Mouse (Mus musculus): ENCODE measurements at regions not wholly inside any gene's neighbourhood (a gene's known extent, or its start where the extent isn't known, plus 50 kb on each side); places are given as distances from the start of the nearest gene placed in this dataset.
"Not testable (repeated sequence)": the region's sequence is repeated elsewhere in the genome, so short reads cannot be mapped to it uniquely, and the experiment has no call there.

DNA sequence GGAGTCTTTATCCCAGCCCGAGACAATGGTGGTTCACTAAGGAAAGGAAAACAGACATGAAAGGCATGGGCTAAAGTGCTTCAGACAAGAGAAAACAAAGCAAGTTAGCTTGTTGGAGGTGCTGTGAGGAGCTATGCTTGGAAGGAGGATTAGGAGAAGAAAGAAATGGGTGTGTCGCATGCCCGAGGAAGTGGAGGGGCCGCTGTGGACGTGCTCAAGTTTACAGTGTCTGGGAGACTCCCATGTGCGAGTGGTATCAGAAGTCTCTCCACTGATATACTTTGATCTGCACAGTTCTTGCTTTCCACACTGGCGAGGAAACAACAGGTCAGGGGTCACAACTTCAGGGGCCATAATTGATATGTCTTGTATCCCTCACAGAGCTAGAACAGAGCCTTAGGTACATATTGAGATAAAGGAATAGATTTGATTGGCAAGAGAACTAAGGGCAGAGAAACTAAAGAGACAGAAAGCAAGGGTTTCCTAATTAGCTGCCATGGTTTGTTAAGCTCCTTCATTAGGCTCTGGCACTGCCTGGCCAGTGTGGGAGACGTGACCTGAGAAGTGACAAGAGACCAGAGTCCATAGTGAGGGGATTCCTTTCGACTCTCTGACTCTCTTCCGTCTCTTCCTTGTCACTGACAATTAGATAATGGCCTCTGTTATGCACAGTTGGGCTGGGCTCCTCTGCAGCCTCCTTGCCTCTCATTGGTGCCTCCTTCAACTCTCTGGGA is 93.1 kb downstream of the Enc1 start:
- no peak for DNase-seq

DNA sequence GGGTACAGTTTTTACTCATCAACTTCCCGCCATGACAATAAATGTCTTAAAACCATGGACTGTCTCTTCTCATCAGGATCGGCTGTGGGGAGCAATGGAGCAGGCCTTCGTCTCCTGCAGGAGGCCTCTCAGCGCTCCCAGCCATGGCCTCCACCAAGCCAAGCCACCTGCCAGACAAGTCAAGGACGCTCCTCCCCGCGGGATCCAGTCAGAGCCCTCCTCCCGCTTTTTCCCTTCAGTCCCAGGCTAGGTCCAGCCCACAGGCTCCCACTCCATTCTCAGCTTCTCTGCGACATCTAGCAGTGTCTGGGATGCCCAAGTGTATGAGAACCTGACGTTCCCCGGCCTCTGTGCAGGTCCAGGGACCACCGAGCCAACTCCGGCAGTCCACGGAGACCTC is 90.2 kb downstream of the Enc1 start:
- DNase-seq, result no peak

DNA sequence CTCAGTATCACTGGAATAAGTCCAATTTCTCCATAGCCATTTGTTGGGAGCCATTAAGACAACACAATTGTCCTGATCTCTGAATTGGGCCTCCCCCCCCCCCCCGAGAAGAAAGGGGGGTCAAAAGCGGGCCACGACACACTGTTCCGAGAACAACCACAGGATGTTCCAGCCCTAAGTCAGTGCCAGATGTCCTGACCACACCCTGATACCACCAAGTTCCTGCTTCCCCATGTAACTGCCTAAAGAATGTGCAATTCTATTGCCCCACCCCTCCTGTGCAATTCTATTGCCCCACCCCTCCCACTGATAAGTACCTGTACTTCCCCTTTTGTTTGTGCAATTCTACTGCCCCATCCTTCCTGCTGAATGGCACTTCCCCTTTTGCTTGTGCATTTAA is 80.4 kb downstream of the Enc1 start:
- not testable (repeated sequence) for DNase-seq

DNA sequence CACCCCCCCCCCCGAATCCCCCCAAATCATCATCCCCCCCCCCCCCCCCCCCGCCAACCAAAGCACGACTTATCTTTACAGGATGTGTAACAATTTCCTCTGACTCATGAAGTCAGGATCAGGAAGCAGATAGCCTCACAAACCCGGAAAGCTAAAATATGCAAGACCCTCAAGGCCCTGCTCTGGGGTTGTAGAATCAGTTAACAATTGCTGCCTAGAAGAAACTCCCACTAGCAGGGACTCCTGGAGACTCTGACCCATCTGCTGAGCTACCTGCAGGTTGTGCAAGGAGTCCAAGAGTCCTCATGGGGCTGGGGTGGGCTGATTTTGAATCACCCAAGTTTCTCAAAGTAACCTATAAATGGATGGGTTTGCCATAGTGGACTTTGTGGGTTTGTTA is 79.9 kb downstream of the Enc1 start:
- DNase-seq, result no peak

DNA sequence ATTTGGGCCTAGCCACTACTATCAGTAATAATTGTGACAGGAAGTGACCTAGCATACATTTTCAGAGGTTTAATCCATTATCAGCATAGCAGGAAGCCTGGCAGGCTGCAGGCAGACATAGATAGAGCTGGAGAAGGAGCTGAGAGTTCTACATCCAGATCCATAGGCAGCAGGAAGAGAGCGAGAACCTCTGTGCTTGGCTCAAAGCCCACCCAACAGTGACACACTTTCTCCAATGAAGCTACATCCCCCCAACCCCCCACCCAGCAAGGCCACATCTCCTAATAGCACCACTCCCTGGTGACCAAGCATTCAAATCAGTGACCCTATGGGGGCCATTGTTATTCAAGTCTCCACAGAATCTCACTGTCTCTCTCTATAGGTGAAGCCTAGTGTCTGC is 79.4 kb downstream of the Enc1 start:
- no peak for DNase-seq

DNA sequence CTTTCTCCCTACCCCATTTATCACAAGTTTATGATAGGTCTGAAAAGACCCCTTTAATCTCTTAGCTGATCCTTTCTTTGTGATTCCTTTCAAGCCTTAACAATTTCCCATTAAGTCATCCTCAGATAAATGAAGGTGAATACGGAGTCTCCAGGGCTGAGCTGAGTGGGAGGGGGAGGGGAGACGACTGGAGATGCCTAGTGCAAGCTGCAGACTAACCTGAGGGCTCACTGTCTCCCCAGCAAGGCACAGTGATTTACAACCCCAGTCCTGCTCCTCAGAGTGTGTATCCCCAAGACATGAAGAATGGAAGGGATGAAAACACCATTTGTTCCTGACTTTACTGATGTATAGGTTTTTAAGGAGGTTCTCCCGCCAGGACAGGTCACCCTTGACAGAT is 76.7 kb downstream of the Enc1 start:
- DNase-seq, result no peak

DNA sequence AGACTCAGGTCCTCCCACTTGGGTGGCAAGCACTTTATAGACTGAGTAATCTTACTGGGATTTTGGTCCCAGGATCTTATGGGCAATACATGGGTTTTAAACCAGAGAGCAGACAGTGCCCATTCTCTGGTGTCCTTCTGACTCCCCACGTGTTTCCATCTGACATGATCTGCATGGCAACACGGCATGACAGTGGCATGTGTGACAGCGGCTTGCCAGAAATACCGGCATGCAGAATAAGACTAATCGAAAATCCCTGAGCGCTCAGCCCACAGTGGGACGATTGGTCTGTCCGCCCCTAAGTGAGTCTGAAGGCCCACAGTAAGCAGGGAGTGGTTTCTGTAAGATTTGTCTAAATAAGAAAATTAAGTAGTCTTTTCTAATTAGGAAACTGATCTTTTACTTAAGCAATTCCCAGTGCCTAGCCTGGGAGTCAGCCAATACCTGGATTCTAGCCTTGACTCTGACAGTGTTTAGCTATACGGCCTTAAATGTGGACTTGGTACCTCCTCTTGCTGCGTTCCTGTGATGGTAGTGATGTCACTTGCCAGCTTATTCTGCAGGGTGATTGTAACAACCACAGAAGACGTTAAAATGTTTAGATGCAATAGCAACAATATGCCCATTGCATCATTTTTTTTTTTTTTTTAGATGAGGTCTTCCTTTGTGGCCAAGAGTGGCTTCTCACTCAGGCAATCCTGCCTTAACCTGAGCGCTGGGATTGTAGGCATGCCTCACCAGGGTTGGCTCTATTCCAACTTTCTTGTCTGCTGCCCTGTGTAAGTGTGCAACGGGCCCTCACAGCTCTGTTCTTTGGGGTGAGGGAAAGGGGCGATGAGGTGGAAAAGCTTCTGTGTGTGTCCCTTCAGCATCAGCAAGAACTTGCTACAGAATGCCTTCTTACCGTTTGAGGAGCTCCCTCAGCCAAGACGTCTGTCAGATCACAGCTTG is 71.8 kb downstream of the Enc1 start:
- DNase-seq, result peak; percentile 34

DNA sequence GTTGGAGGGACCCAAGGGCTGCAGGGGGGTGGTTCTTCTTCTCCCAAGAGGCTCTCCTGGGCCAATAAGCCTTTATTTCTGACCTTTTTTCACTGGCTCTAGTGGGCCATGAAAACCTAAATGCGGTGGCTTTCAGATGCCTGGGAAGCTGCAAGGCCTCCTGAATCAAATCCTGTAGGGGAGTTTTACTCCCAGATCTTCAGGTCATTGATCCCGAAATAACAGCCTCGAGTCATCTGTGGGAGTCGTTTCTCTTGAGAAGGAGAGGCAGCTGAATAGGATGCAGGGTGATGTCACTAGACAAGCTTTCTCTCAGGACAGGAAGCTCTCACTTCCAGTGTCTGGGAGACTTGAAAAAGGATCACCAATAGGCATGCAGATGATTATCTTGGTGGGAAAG is 70.4 kb downstream of the Enc1 start:
- DNase-seq, result no peak

DNA sequence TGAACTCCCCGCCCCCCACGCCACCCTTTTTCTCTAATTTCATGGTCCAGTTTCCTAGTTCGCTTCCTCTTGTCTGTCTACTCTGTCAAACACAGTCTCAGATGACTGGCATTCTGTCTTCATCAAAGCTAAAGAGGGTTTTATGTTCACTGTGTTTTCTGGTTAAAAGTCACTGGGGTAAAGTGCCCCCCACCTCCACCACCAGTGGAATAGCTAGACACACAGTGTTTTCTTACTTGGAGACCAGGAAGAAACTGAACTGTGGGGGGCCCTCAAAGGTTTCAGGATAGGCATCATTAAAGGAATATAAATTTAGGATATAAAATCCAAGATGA is 69.9 kb downstream of the Enc1 start:
- no peak for DNase-seq

DNA sequence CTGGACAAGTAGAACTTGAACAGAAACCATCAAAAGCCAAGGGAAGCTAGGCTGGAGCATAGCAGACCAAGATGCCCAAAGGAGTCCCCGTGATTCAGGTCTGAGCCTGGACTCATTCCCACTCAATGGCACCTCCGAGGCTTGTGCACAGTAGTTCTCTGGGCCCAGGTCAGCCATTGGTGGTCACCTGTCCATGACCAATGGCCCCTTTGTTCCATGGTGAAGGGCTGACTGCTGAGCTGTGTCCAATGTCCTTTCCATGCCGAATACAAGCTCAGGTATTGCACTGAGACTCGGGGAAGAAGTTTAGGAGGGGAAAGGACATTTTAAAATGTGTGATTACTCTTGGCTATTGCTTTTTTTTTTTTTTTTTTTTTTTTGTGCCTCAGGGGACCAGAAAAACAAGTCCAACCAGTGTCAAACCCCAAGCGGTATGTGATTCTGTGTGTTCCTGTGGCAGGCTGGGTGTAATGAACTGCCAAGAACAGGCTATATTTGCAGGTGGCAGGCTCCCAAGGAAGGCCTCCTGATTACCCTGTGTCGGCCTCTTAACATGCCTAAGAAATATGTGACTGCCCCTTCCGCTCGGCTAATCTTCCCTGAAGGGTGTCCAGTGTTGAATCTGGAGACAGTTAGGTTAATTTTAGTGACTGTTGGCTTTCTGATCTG is 69.4 kb downstream of the Enc1 start:
- peak; percentile 70 for DNase-seq

DNA sequence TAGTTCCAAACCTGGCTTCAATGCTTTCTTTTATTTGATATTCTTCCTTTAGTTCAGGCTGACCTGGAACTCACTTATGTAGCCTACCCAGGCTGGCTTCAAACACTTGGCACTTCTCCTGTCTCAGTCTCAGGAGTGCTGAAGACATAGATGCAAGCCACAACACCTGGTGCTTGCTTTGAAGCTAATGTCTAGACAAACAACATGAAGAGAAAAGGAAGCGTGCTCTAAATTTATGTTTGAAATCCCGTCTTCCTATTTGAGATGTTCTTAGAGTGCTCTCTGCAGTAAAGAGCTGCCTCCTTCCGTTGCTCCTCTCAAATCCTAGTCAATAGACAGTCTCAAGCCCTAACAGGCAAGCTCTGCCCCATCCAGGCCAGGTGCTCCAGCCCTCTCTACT is 68.5 kb downstream of the Enc1 start:
- DNase-seq, result no peak

DNA sequence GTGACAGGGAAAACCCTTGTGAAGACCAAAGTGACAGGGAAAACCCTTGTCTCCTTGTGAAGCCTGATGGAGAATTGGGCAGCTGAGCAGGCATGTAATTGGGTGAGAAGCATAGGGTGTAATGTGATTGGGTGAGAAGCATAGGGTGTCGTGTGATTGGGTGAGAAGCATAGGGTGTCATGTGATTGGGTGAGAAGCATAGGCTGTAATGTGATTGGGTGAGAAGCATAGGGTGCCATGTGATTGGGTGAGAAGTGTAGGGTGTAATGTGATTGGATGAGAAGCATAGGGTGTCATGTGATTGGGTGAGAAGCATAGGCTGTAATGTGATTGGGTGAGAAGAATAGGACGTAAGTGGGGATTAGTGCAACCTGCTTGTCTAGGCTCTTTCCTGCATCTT is 67.5 kb downstream of the Enc1 start:
- no peak for DNase-seq
